Mouse (Mus musculus): ENCODE measurements around the gene Gpc3. TPM values are rescaled to one million over a fixed set of nuclear protein-coding genes. Genes with fewer than 3 reads are reported as not detected.

The Gpc3 gene
- polyA plus RNA-seq, 1 experiment from 2014 or later, result 459 TPM

GRCm38 (mm10) chrX:52448496-52448895 is 165.3 kb downstream of the Gpc3 start:
- no peak for ATAC-seq
- WGBS (ENCODE audit: insufficient replicate concordance), result 67% methylated on average over 3 of the region's 3 CpGs
- DNase-seq, result no peak

GRCm38 (mm10) chrX:52446530-52446929 is 167.2 kb downstream of the Gpc3 start:
- 72% methylated on average over 3 of the region's 3 CpGs for WGBS (ENCODE audit: insufficient replicate concordance)
- Histone ChIP-seq H3K9me3 (ENCODE audit: low read length) (no peaks in the 10 kb centered on the region), H3K36me3 (replicated peaks; ENCODE audit: insufficient read depth, low read length) (no peaks in the 10 kb centered on the region), H3K27me3 (ENCODE audit: insufficient read depth, low read length) (0 out of 2 replicates have a peak, but pooled peaks cover 3% of the 10 kb centered on the region), H3K9ac (replicated peaks) (no peak overlapping the region), H3K4me2 (ENCODE audit: low read depth, low read length) (no peak overlapping the region), H3K27ac (ENCODE audit: low read depth) (no peak overlapping the region), H3K4me3 (ENCODE audit: low read depth, low read length) (no peak overlapping the region), H3K4me1 (ENCODE audit: insufficient read depth) (no peaks in the 10 kb centered on the region)
- ATAC-seq (no peak), DNase-seq (no peak)
- TF ChIP-seq EP300 (IDR thresholded peaks at IDR 0.05; ENCODE audit: low read depth) (no peak), CTCF (IDR thresholded peaks at IDR 0.05; ENCODE audit: low read depth) (no peak)

More at GRCm38 (mm10) chrX:52448496-52448895, 165.3 kb downstream of the Gpc3 start:
- Histone ChIP-seq H3K4me1 (ENCODE audit: insufficient read depth) (no peaks in the 10 kb centered on the region), H3K9me3 (ENCODE audit: low read length) (no peaks in the 10 kb centered on the region), H3K4me2 (ENCODE audit: low read depth, low read length) (no peak overlapping the region), H3K27me3 (ENCODE audit: insufficient read depth, low read length) (0 out of 2 replicates have a peak, but pooled peaks cover 3% of the 10 kb centered on the region), H3K36me3 (replicated peaks; ENCODE audit: insufficient read depth, low read length) (no peaks in the 10 kb centered on the region), H3K27ac (ENCODE audit: low read depth) (no peak overlapping the region), H3K4me3 (ENCODE audit: low read depth, low read length) (no peak overlapping the region), H3K9ac (replicated peaks) (no peak overlapping the region)
- TF ChIP-seq CTCF (IDR thresholded peaks at IDR 0.05; ENCODE audit: low read depth) (no peak), EP300 (IDR thresholded peaks at IDR 0.05; ENCODE audit: low read depth) (no peak)

GRCm38 (mm10) chrX:52444977-52445376 is 168.8 kb downstream of the Gpc3 start:
- no peak for DNase-seq
- H3K4me1 ChIP-seq (ENCODE audit: insufficient read depth), result no peaks in the 10 kb centered on the region
- 66% methylated on average over 2 of the region's 2 CpGs for WGBS (ENCODE audit: insufficient replicate concordance)
- H3K4me2 ChIP-seq (ENCODE audit: low read depth, low read length), result no peak overlapping the region
- no peak for ATAC-seq
- TF ChIP-seq CTCF (IDR thresholded peaks at IDR 0.05; ENCODE audit: low read depth) (no peak), EP300 (IDR thresholded peaks at IDR 0.05; ENCODE audit: low read depth) (no peak)
- no peaks in the 10 kb centered on the region for H3K36me3 ChIP-seq (replicated peaks; ENCODE audit: insufficient read depth, low read length)
- H3K27ac ChIP-seq (ENCODE audit: low read depth), result no peak overlapping the region
- 0 out of 2 replicates have a peak, but pooled peaks cover 3% of the 10 kb centered on the region for H3K27me3 ChIP-seq (ENCODE audit: insufficient read depth, low read length)
- no peak overlapping the region for H3K9ac ChIP-seq (replicated peaks)
- H3K9me3 ChIP-seq (ENCODE audit: low read length), result no peaks in the 10 kb centered on the region
- H3K4me3 ChIP-seq (ENCODE audit: low read depth, low read length), result no peak overlapping the region

- Histone ChIP-seq H3K9ac (replicated peaks) (no peak overlapping the region), H3K4me1 (ENCODE audit: insufficient read depth) (no peaks in the 10 kb centered on the region), H3K9me3 (ENCODE audit: low read length) (no peaks in the 10 kb centered on the region), H3K4me3 (ENCODE audit: low read depth, low read length) (no peak overlapping the region), H3K4me2 (ENCODE audit: low read depth, low read length) (no peak overlapping the region), H3K27me3 (ENCODE audit: insufficient read depth, low read length) (no peaks in the 10 kb centered on the region), H3K36me3 (replicated peaks; ENCODE audit: insufficient read depth, low read length) (no peaks in the 10 kb centered on the region), H3K27ac (ENCODE audit: low read depth) (no peak overlapping the region)
- no peak for TF ChIP-seq EP300 (IDR thresholded peaks at IDR 0.05; ENCODE audit: low read depth)
- peak; percentile 47 for TF ChIP-seq CTCF (IDR thresholded peaks at IDR 0.05; ENCODE audit: low read depth)
- DNase-seq, result no peak
- no peak for ATAC-seq
- 49% methylated on average over 3 of the region's 3 CpGs for WGBS (ENCODE audit: insufficient replicate concordance)
Observed at GRCm38 (mm10) chrX:52441798-52442197, 172.0 kb downstream of the Gpc3 start.

- WGBS (ENCODE audit: insufficient replicate concordance), result 66% methylated on average over 5 of the region's 5 CpGs
Observed at GRCm38 (mm10) chrX:52439421-52439820, 174.3 kb downstream of the Gpc3 start.

GRCm38 (mm10) chrX:52425605-52426004 is 188.1 kb downstream of the Gpc3 start:
- no peak overlapping the region for H3K9ac ChIP-seq (replicated peaks)
- H3K27ac ChIP-seq (ENCODE audit: low read depth), result no peak overlapping the region
- WGBS (ENCODE audit: insufficient replicate concordance), result 74% methylated on average over 5 of the region's 5 CpGs
- ATAC-seq (no peak), DNase-seq (no peak)
- no peaks in the 10 kb centered on the region for H3K9me3 ChIP-seq (ENCODE audit: low read length)
- H3K4me3 ChIP-seq (ENCODE audit: low read depth, low read length), result no peak overlapping the region
- no peak overlapping the region for H3K4me2 ChIP-seq (ENCODE audit: low read depth, low read length)
- no peaks in the 10 kb centered on the region for H3K36me3 ChIP-seq (replicated peaks; ENCODE audit: insufficient read depth, low read length)
- no peaks in the 10 kb centered on the region for H3K4me1 ChIP-seq (ENCODE audit: insufficient read depth)
- no peaks in the 10 kb centered on the region for H3K27me3 ChIP-seq (ENCODE audit: insufficient read depth, low read length)
- TF ChIP-seq CTCF (IDR thresholded peaks at IDR 0.05; ENCODE audit: low read depth), result no peak
- no peak for TF ChIP-seq EP300 (IDR thresholded peaks at IDR 0.05; ENCODE audit: low read depth)

More at GRCm38 (mm10) chrX:52439421-52439820, 174.3 kb downstream of the Gpc3 start:
- H3K4me2 ChIP-seq (ENCODE audit: low read depth, low read length), result no peak overlapping the region
- H3K36me3 ChIP-seq (replicated peaks; ENCODE audit: insufficient read depth, low read length), result no peaks in the 10 kb centered on the region
- no peak for TF ChIP-seq CTCF (IDR thresholded peaks at IDR 0.05; ENCODE audit: low read depth)
- no peak for TF ChIP-seq EP300 (IDR thresholded peaks at IDR 0.05; ENCODE audit: low read depth)
- no peaks in the 10 kb centered on the region for H3K4me1 ChIP-seq (ENCODE audit: insufficient read depth)
- H3K27me3 ChIP-seq (ENCODE audit: insufficient read depth, low read length), result no peaks in the 10 kb centered on the region
- H3K4me3 ChIP-seq (ENCODE audit: low read depth, low read length), result no peak overlapping the region
- ATAC-seq (no peak), DNase-seq (no peak)
- H3K27ac ChIP-seq (ENCODE audit: low read depth), result no peak overlapping the region
- no peaks in the 10 kb centered on the region for H3K9me3 ChIP-seq (ENCODE audit: low read length)
- no peak overlapping the region for H3K9ac ChIP-seq (replicated peaks)

GRCm38 (mm10) chrX:52419850-52420249 is 193.9 kb downstream of the Gpc3 start:
- Histone ChIP-seq H3K27ac (ENCODE audit: low read depth) (no peak overlapping the region), H3K36me3 (replicated peaks; ENCODE audit: insufficient read depth, low read length) (no peaks in the 10 kb centered on the region), H3K27me3 (ENCODE audit: insufficient read depth, low read length) (no peaks in the 10 kb centered on the region), H3K9me3 (ENCODE audit: low read length) (no peaks in the 10 kb centered on the region), H3K9ac (replicated peaks) (no peak overlapping the region), H3K4me3 (ENCODE audit: low read depth, low read length) (no peak overlapping the region), H3K4me1 (ENCODE audit: insufficient read depth) (no peaks in the 10 kb centered on the region), H3K4me2 (ENCODE audit: low read depth, low read length) (no peak overlapping the region)
- DNase-seq (no peak), ATAC-seq (no peak)
- TF ChIP-seq EP300 (IDR thresholded peaks at IDR 0.05; ENCODE audit: low read depth) (no peak), CTCF (IDR thresholded peaks at IDR 0.05; ENCODE audit: low read depth) (no peak)
- WGBS (ENCODE audit: insufficient replicate concordance), result 49% methylated on average over 3 of the region's 3 CpGs
